ENCODE assay signal across 20 mouse cellular contexts in genomic region chr2:109909122-109909521, GRCm38 (mm10). TPM values are rescaled to one million over a fixed set of nuclear protein-coding genes. Genes with fewer than 3 reads are reported as not detected.
A peak's percentile ranks its signal among the peaks of the same experiment; 100 is the strongest.
DNase-seq lines count a peak whose midpoint lies in the region; ATAC-seq and TF ChIP-seq lines count a peak whose summit lies in the region.
"Had no signal": no experiment of that assay in that cellular context is flagged by ENCODE, and none has a peak within 500 bp of the region (broad histone marks: within the 10 kb centered on the region; RNA-seq: fewer than 3 reads in every experiment).

No protein-coding gene starts in this region.

- H3K27me3 ChIP-seq in heart, embryonic 11.5 days (ENCODE audit: control insufficient read depth, insufficient read depth, low read length) = no peaks in the 10 kb centered on the region
- H3K27me3 ChIP-seq in G1E (ENCODE audit: insufficient read depth, low read length) = no peaks in the 10 kb centered on the region
- no peaks in the 10 kb centered on the region for H3K27me3 ChIP-seq in intestine, embryonic 15.5 days (replicated peaks)
- 0 out of 2 replicates have a peak, but pooled peaks cover 3% of the 10 kb centered on the region for H3K27me3 ChIP-seq in liver, embryonic 12.5 days (replicated peaks)
- no peaks in the 10 kb centered on the region for H3K27me3 ChIP-seq in kidney, embryonic 14.5 days (ENCODE audit: control insufficient read depth, insufficient read depth, low read length)
- H3K27me3 ChIP-seq: embryonic facial prominence, embryonic 12.5 days; heart, embryonic 13.5 days; hindbrain, embryonic 13.5 days had no signal

- no peak overlapping the region for H3K4me2 ChIP-seq in heart, embryonic 11.5 days
- no peak overlapping the region for H3K4me2 ChIP-seq in intestine, embryonic 15.5 days (replicated peaks)
- H3K4me2 ChIP-seq in liver, embryonic 12.5 days = no peak overlapping the region
- no peak overlapping the region for H3K4me2 ChIP-seq in kidney, embryonic 14.5 days (replicated peaks; ENCODE audit: low read depth, low read length)
- H3K4me2 ChIP-seq: embryonic facial prominence, embryonic 12.5 days; forebrain, embryonic 15.5 days; heart, embryonic 13.5 days; hindbrain, embryonic 13.5 days had no signal

- TF ChIP-seq CTCF in G1E (IDR thresholded peaks at IDR 0.05; ENCODE audit: low read depth, low read length) = no peak

- H3K27ac ChIP-seq in heart, embryonic 11.5 days (ENCODE audit: low read depth, low read length) = no peak overlapping the region
- H3K27ac ChIP-seq in intestine, embryonic 15.5 days = no peak overlapping the region
- no peak overlapping the region for H3K27ac ChIP-seq in liver, embryonic 12.5 days
- H3K27ac ChIP-seq in kidney, embryonic 14.5 days (ENCODE audit: low read depth, low read length) = no peak overlapping the region
- H3K27ac ChIP-seq: embryonic facial prominence, embryonic 12.5 days; forebrain, embryonic 15.5 days; heart, embryonic 13.5 days; hindbrain, embryonic 13.5 days; hindbrain, postnatal 0 days had no signal

- DNase-seq in heart, postnatal 25 days (ENCODE audit: low spot score) = no peak
- DNase-seq in G1E (ENCODE audit: low spot score) = no peak
- DNase-seq in kidney, postnatal 4 days = no peak
- no peak for DNase-seq in urinary bladder, postnatal 4 days (ENCODE audit: low spot score in 2 of 2)
- DNase-seq: adrenal gland, adult 2 months; adrenal gland, postnatal 25 days; cerebellum, adult 11 months; cerebellum, adult 8-10 months; cerebellum, postnatal 25 days; gastrocnemius, postnatal 36 days; heart, adult 11 months had no signal

- no peak overlapping the region for H3K9ac ChIP-seq in heart, embryonic 11.5 days (ENCODE audit: low read depth, low read length)
- H3K9ac ChIP-seq in intestine, embryonic 15.5 days = no peak overlapping the region
- no peak overlapping the region for H3K9ac ChIP-seq in liver, embryonic 12.5 days
- no peak overlapping the region for H3K9ac ChIP-seq in kidney, embryonic 14.5 days (ENCODE audit: low read depth, low read length)
- H3K9ac ChIP-seq: embryonic facial prominence, embryonic 12.5 days; forebrain, embryonic 15.5 days; heart, embryonic 13.5 days; hindbrain, embryonic 13.5 days had no signal

- intact Hi-C loops in heart, postnatal 25 days (cut with DNase I) = no loop called here

- no peaks in the 10 kb centered on the region for H3K9me3 ChIP-seq in heart, embryonic 11.5 days (replicated peaks; ENCODE audit: control insufficient read depth, low read length)
- H3K9me3 ChIP-seq in G1E (replicated peaks) = no peaks in the 10 kb centered on the region
- H3K9me3 ChIP-seq in intestine, embryonic 15.5 days = no peaks in the 10 kb centered on the region
- H3K9me3 ChIP-seq in liver, embryonic 12.5 days (replicated peaks) = no peaks in the 10 kb centered on the region
- H3K9me3 ChIP-seq in kidney, embryonic 14.5 days (ENCODE audit: control insufficient read depth, low read length) = 0 out of 2 replicates have a peak, but pooled peaks cover 3% of the 10 kb centered on the region
- H3K9me3 ChIP-seq: embryonic facial prominence, embryonic 12.5 days; hindbrain, embryonic 13.5 days had no signal

- no peaks in the 10 kb centered on the region for H3K36me3 ChIP-seq in heart, embryonic 11.5 days (ENCODE audit: control insufficient read depth, insufficient read depth, low read length)
- no peaks in the 10 kb centered on the region for H3K36me3 ChIP-seq in G1E (replicated peaks)
- no peaks in the 10 kb centered on the region for H3K36me3 ChIP-seq in intestine, embryonic 15.5 days
- H3K36me3 ChIP-seq in liver, embryonic 12.5 days = no peaks in the 10 kb centered on the region
- H3K36me3 ChIP-seq in kidney, embryonic 14.5 days (ENCODE audit: control insufficient read depth, insufficient read depth, low read length) = no peaks in the 10 kb centered on the region
- H3K36me3 ChIP-seq: embryonic facial prominence, embryonic 12.5 days; forebrain, embryonic 15.5 days; heart, embryonic 13.5 days; hindbrain, embryonic 13.5 days had no signal

- H3K4me1 ChIP-seq in heart, embryonic 11.5 days (ENCODE audit: control insufficient read depth, insufficient read depth, low read length) = no peaks in the 10 kb centered on the region
- H3K4me1 ChIP-seq in G1E (ENCODE audit: insufficient read depth, low read depth, low read length) = peaks cover 19% of the 10 kb centered on the region
- no peaks in the 10 kb centered on the region for H3K4me1 ChIP-seq in intestine, embryonic 15.5 days (replicated peaks)
- peaks cover 23% of the 10 kb centered on the region; the same call in 1 of the 2 replicates for H3K4me1 ChIP-seq in liver, embryonic 12.5 days
- no peaks in the 10 kb centered on the region for H3K4me1 ChIP-seq in kidney, embryonic 14.5 days (ENCODE audit: control insufficient read depth, insufficient read depth, low read length)
- H3K4me1 ChIP-seq: embryonic facial prominence, embryonic 12.5 days; forebrain, embryonic 15.5 days; hindbrain, embryonic 13.5 days had no signal

- no peak overlapping the region for H3K4me3 ChIP-seq in heart, embryonic 11.5 days (ENCODE audit: low read depth, low read length)
- H3K4me3 ChIP-seq in G1E (ENCODE audit: low read depth, low read length) = peak overlapping the region; percentile 42; the same call in 1 of the 2 replicates
- no peak overlapping the region for H3K4me3 ChIP-seq in intestine, embryonic 15.5 days (replicated peaks)
- no peak overlapping the region for H3K4me3 ChIP-seq in liver, embryonic 12.5 days
- no peak overlapping the region for H3K4me3 ChIP-seq in kidney, embryonic 14.5 days (ENCODE audit: low read length)
- H3K4me3 ChIP-seq: embryonic facial prominence, embryonic 12.5 days; forebrain, embryonic 15.5 days; heart, embryonic 13.5 days; hindbrain, embryonic 13.5 days had no signal

- peak; percentile 85 for ATAC-seq in heart, embryonic 11.5 days (replicated peaks; ENCODE audit: insufficient number of reproducible peaks, low FRiP score, low TSS enrichment)
- ATAC-seq in G1E (ENCODE audit: extremely low read depth, insufficient number of reproducible peaks, low FRiP score, poor library complexity, severe bottlenecking) = 0 out of 2 replicates have a peak, but pooled peaks have one; percentile 50
- peak; percentile 72 for ATAC-seq in intestine, embryonic 15.5 days
- ATAC-seq in liver, embryonic 12.5 days = peak; percentile 91
- no peak for ATAC-seq in kidney, embryonic 14.5 days (ENCODE audit: low FRiP score, low TSS enrichment)
- ATAC-seq: forebrain, embryonic 15.5 days; hindbrain, postnatal 0 days had no signal

- WGBS in heart, embryonic 11.5 days (ENCODE audit: insufficient replicate concordance) = 36% methylated on average over 2 of the region's 2 CpGs
- WGBS in intestine, embryonic 15.5 days = 55% methylated on average over 2 of the region's 2 CpGs
- 29% methylated on average over 2 of the region's 2 CpGs for WGBS in liver, embryonic 12.5 days (ENCODE audit: insufficient replicate concordance)
- WGBS in kidney, embryonic 14.5 days = 64% methylated on average over 2 of the region's 2 CpGs

RNA-seq across cellular contexts. Expression of gene Lgr4, which starts 8.3 kb away (rescaled TPM):
- polyA plus RNA-seq in heart, embryonic 11.5 days (2014; fragmentation: Nextera tagmentation; extraction: Ambion mirVana) = 12.9 and 14.0 TPM in 2 replicates
- total RNA-seq in heart, postnatal 25 days (2021) = 10 to 100 TPM; 26.0 to 28.9 TPM
- 12.1 and 14.2 TPM in 2 replicates for total RNA-seq in G1E (2014; fragmentation: Nextera tagmentation)
- total RNA-seq in G1E (2017) = 7.1 and 7.7 TPM in 2 replicates
- polyA plus RNA-seq in G1E (2012) = 0.98 and 1.1 TPM in 2 replicates
- 27.6 and 29.4 TPM in 2 replicates for polyA plus RNA-seq in intestine, embryonic 15.5 days (2015; fragmentation: Nextera tagmentation; extraction: Ambion mirVana)
- polyA plus RNA-seq in liver, embryonic 12.5 days (2016; fragmentation: Nextera tagmentation; extraction: Ambion mirVana) = 5.8 and 6.0 TPM in 2 replicates
- 41.7 and 44.5 TPM in 2 replicates for polyA plus RNA-seq in kidney, embryonic 14.5 days (2014; fragmentation: Nextera tagmentation; extraction: Ambion mirVana)

RNA-seq across cellular contexts. Expression of gene Lin7c, which starts 18.5 kb away (rescaled TPM):
- polyA plus RNA-seq in heart, embryonic 11.5 days (2014; fragmentation: Nextera tagmentation; extraction: Ambion mirVana) = 40.7 and 54.2 TPM in 2 replicates
- total RNA-seq in heart, postnatal 25 days (2021) = 10 to 100 TPM; 41.6 to 43.3 TPM
- total RNA-seq in G1E (2014; fragmentation: Nextera tagmentation) (97.5 and 99.3 TPM in 2 replicates), G1E (2017) (98.7 and 110 TPM in 2 replicates)
- polyA plus RNA-seq in G1E (2012) = 2.6 and 4.6 TPM in 2 replicates
- polyA plus RNA-seq in intestine, embryonic 15.5 days (2015; fragmentation: Nextera tagmentation; extraction: Ambion mirVana) = 64.3 and 72.0 TPM in 2 replicates
- polyA plus RNA-seq in liver, embryonic 12.5 days (2016; fragmentation: Nextera tagmentation; extraction: Ambion mirVana) = 29.9 and 31.6 TPM in 2 replicates
- 50.8 and 80.7 TPM in 2 replicates for polyA plus RNA-seq in kidney, embryonic 14.5 days (2014; fragmentation: Nextera tagmentation; extraction: Ambion mirVana)
